Mouse (Mus musculus) kidney, adult 2 months (tissue): ENCODE data around the gene Glis3.

Source experiments
- CTCF ChIP-seq: fragments of 200-500 bp; conservative IDR thresholded peaks from 2 replicates; pipeline ENCODE4 v1.5.1; 2011; ENCODE audit warnings: low read depth, mild to moderate bottlenecking, control low read depth, low read length, moderate library complexity, mixed read lengths; ENCODE audit not compliant: insufficient read depth, insufficient read length
- POLR2A ChIP-seq: fragments of 200-500 bp; IDR thresholded peaks from one replicate; pipeline ENCODE4 v1.6.1; 2011; ENCODE audit warnings: low read depth, low read length, control low read depth

DNA sequence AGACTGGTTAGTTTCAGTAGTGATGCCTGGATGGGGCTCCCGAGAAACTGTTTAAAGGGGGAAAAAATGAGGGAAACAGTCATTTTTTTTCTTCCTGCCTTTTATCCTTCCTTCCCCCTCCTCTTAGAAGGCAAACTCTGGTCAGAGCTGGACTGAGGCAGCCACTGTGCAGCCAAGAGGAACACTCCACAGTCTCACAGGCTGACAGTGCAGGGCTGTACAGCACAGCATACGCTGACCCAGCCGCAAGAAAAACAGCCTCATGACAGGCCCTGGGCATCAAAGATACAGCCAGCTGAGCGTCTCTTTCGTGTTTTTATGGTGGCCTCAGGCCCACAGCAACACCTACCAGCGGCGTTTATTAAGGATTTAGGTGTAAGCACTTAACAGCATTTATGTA lies 19.0 kb downstream of the Glis3 start:
- TF ChIP-seq POLR2A = no peak
- no peak for TF ChIP-seq CTCF
